Comparison of ENCODE assay signal across 12 mouse cellular contexts in genomic region chr4:154312935-154313621, GRCm38 (mm10). TPM values are rescaled to one million over a fixed set of nuclear protein-coding genes. Genes with fewer than 3 reads are reported as not detected.
DNase-seq lines count a peak whose midpoint lies in the region; ATAC-seq and TF ChIP-seq lines count a peak whose summit lies in the region.
"Had no signal": no experiment of that assay in that cellular context is flagged by ENCODE, and none has a peak within 500 bp of the region (broad histone marks: within the 10 kb centered on the region; RNA-seq: fewer than 3 reads in every experiment).

No protein-coding gene starts in this region.

- WGBS in intestine, embryonic 16.5 days, result 58% methylated on average over 4 of the region's 4 CpGs
- 59% methylated on average over 4 of the region's 4 CpGs for WGBS in intestine, postnatal 0 days
- 26% methylated on average over 4 of the region's 4 CpGs for WGBS in embryonic facial prominence, embryonic 14.5 days
- 35% methylated on average over 4 of the region's 4 CpGs for WGBS in hindbrain, embryonic 15.5 days
- WGBS in midbrain, embryonic 13.5 days, result 44% methylated on average over 4 of the region's 4 CpGs

- peak; percentile 51 for DNase-seq in embryonic facial prominence, embryonic 14.5 days (ENCODE audit: low spot score)
- no peak for DNase-seq in kidney, postnatal 14 days
- DNase-seq in adrenal gland, adult 2 months, result no peak
- DNase-seq: gastrocnemius, adult 2 months had no signal

- H3K27me3 ChIP-seq in intestine, embryonic 16.5 days (replicated peaks; ENCODE audit: control insufficient read depth, insufficient read depth, low read length), result no peaks in the 10 kb centered on the region
- no peaks in the 10 kb centered on the region for H3K27me3 ChIP-seq in intestine, postnatal 0 days (replicated peaks; ENCODE audit: control insufficient read depth, insufficient read depth, low read length)
- H3K27me3 ChIP-seq in embryonic facial prominence, embryonic 14.5 days (replicated peaks; ENCODE audit: control insufficient read depth, insufficient read depth, low read length), result no peaks in the 10 kb centered on the region
- H3K27me3 ChIP-seq in hindbrain, embryonic 15.5 days, result no peaks in the 10 kb centered on the region
- H3K27me3 ChIP-seq in midbrain, embryonic 13.5 days, result 0 out of 2 replicates have a peak, but pooled peaks cover 4% of the 10 kb centered on the region

- no peak overlapping the region for H3K27ac ChIP-seq in intestine, embryonic 16.5 days (ENCODE audit: low read length)
- no peak overlapping the region for H3K27ac ChIP-seq in intestine, postnatal 0 days (ENCODE audit: low read depth, low read length)
- H3K27ac ChIP-seq in embryonic facial prominence, embryonic 14.5 days (replicated peaks; ENCODE audit: low read depth, low read length), result peak overlapping the region; percentile 77
- H3K27ac ChIP-seq in hindbrain, embryonic 15.5 days (replicated peaks), result peak overlapping the region; percentile 71
- peak overlapping the region; percentile 8; the same call in 1 of the 2 replicates for H3K27ac ChIP-seq in midbrain, embryonic 13.5 days
- H3K27ac ChIP-seq: gastrocnemius, adult 2 months; liver, embryonic 14.5 days had no signal

- H3K4me2 ChIP-seq in intestine, embryonic 16.5 days (ENCODE audit: low read depth, low read length), result no peak overlapping the region
- no peak overlapping the region for H3K4me2 ChIP-seq in intestine, postnatal 0 days (replicated peaks; ENCODE audit: low read depth)
- H3K4me2 ChIP-seq in embryonic facial prominence, embryonic 14.5 days (ENCODE audit: low read depth, low read length), result no peak overlapping the region
- H3K4me2 ChIP-seq in hindbrain, embryonic 15.5 days, result no peak overlapping the region
- no peak overlapping the region for H3K4me2 ChIP-seq in midbrain, embryonic 13.5 days (replicated peaks)

- no peak for TF ChIP-seq CTCF in intestine, postnatal 0 days (IDR thresholded peaks at IDR 0.05; ENCODE audit: low read depth)

- no peaks in the 10 kb centered on the region for H3K9me3 ChIP-seq in intestine, embryonic 16.5 days (ENCODE audit: control insufficient read depth, low read length)
- H3K9me3 ChIP-seq in intestine, postnatal 0 days (ENCODE audit: control insufficient read depth), result no peaks in the 10 kb centered on the region
- H3K9me3 ChIP-seq in embryonic facial prominence, embryonic 14.5 days (ENCODE audit: control insufficient read depth, low read length), result no peaks in the 10 kb centered on the region
- H3K9me3 ChIP-seq in hindbrain, embryonic 15.5 days, result no peaks in the 10 kb centered on the region
- no peaks in the 10 kb centered on the region for H3K9me3 ChIP-seq in midbrain, embryonic 13.5 days

- no peak overlapping the region for H3K4me3 ChIP-seq in intestine, embryonic 16.5 days (ENCODE audit: low read length)
- no peak overlapping the region for H3K4me3 ChIP-seq in intestine, postnatal 0 days (ENCODE audit: low read depth, low read length)
- no peak overlapping the region for H3K4me3 ChIP-seq in embryonic facial prominence, embryonic 14.5 days (ENCODE audit: low read depth, low read length)
- no peak overlapping the region for H3K4me3 ChIP-seq in hindbrain, embryonic 15.5 days
- no peak overlapping the region for H3K4me3 ChIP-seq in midbrain, embryonic 13.5 days (replicated peaks)
- H3K4me3 ChIP-seq: gastrocnemius, adult 2 months had no signal

- no peak overlapping the region for H3K9ac ChIP-seq in intestine, embryonic 16.5 days (ENCODE audit: low read depth, low read length)
- H3K9ac ChIP-seq in intestine, postnatal 0 days (ENCODE audit: low read depth, low read length), result no peak overlapping the region
- no peak overlapping the region for H3K9ac ChIP-seq in embryonic facial prominence, embryonic 14.5 days (ENCODE audit: low read depth, low read length)
- no peak overlapping the region for H3K9ac ChIP-seq in hindbrain, embryonic 15.5 days
- H3K9ac ChIP-seq in midbrain, embryonic 13.5 days (replicated peaks), result no peak overlapping the region
- H3K9ac ChIP-seq: liver, embryonic 14.5 days had no signal

- H3K4me1 ChIP-seq in intestine, embryonic 16.5 days (ENCODE audit: control insufficient read depth, insufficient read depth, low read length), result no peaks in the 10 kb centered on the region
- no peaks in the 10 kb centered on the region for H3K4me1 ChIP-seq in intestine, postnatal 0 days (replicated peaks; ENCODE audit: control insufficient read depth, insufficient read depth, low read length)
- H3K4me1 ChIP-seq in embryonic facial prominence, embryonic 14.5 days (ENCODE audit: control insufficient read depth, insufficient read depth, low read length), result no peaks in the 10 kb centered on the region
- 0 out of 2 replicates have a peak, but pooled peaks cover 4% of the 10 kb centered on the region for H3K4me1 ChIP-seq in hindbrain, embryonic 15.5 days (replicated peaks)
- H3K4me1 ChIP-seq in midbrain, embryonic 13.5 days (replicated peaks), result no peaks in the 10 kb centered on the region

- peak; percentile 32; the same call in 1 of the 2 replicates for ATAC-seq in intestine, embryonic 16.5 days
- no peak for ATAC-seq in intestine, postnatal 0 days
- ATAC-seq in embryonic facial prominence, embryonic 14.5 days (ENCODE audit: low read depth), result peak; percentile 73
- peak; percentile 71 for ATAC-seq in hindbrain, embryonic 15.5 days (ENCODE audit: low FRiP score, low read depth)
- ATAC-seq in midbrain, embryonic 13.5 days, result no peak
- ATAC-seq in megakaryocyte-erythroid progenitor cell, adult 5-6 weeks (replicated peaks; ENCODE audit: low FRiP score, low TSS enrichment, poor library complexity, severe bottlenecking), result no peak

- no peaks in the 10 kb centered on the region for H3K36me3 ChIP-seq in intestine, embryonic 16.5 days (ENCODE audit: control insufficient read depth, insufficient read depth, low read length)
- H3K36me3 ChIP-seq in intestine, postnatal 0 days (ENCODE audit: control insufficient read depth, insufficient read depth), result no peaks in the 10 kb centered on the region
- no peaks in the 10 kb centered on the region for H3K36me3 ChIP-seq in embryonic facial prominence, embryonic 14.5 days (ENCODE audit: control insufficient read depth, insufficient read depth, low read length)
- no peaks in the 10 kb centered on the region for H3K36me3 ChIP-seq in hindbrain, embryonic 15.5 days
- no peaks in the 10 kb centered on the region for H3K36me3 ChIP-seq in midbrain, embryonic 13.5 days

RNA-seq across cellular contexts. Expression of gene Arhgef16, which starts 11.6 kb away (rescaled TPM):
- 69.5 and 74.1 TPM in 2 replicates for polyA plus RNA-seq in intestine, embryonic 16.5 days (2015; fragmentation: Nextera tagmentation; extraction: Ambion mirVana)
- 65.9 and 69.4 TPM in 2 replicates for polyA plus RNA-seq in intestine, postnatal 0 days (2015; fragmentation: Nextera tagmentation; extraction: Ambion mirVana)
- 5.5 and 6.1 TPM in 2 replicates for polyA plus RNA-seq in embryonic facial prominence, embryonic 14.5 days (2014; fragmentation: Nextera tagmentation; extraction: Ambion mirVana)
- 1.5 and 1.6 TPM in 2 replicates for polyA plus RNA-seq in hindbrain, embryonic 15.5 days (2015; fragmentation: Nextera tagmentation; extraction: Ambion mirVana)
- 0.18 and 0.32 TPM in 2 replicates for polyA plus RNA-seq in midbrain, embryonic 13.5 days (2015; fragmentation: Nextera tagmentation; extraction: Ambion mirVana)
- total RNA-seq in megakaryocyte-erythroid progenitor cell, adult 5-6 weeks (2014; fragmentation: Nextera tagmentation), result not detected in 2 replicates
- total RNA-seq in megakaryocyte-erythroid progenitor cell, adult 5-6 weeks (2017), result not detected in 2 replicates
- under 1 TPM; 0.46 to 0.59 TPM for total RNA-seq in adrenal gland, adult 2 months (2021)
- 0.27 and 0.49 TPM in 2 replicates for polyA plus RNA-seq in adrenal gland, adult 2 months (2012; rRNA removed)
- total RNA-seq: hematopoietic stem cell, adult 5-6 weeks had no signal
- polyA plus RNA-seq: C2C12 had no signal

RNA-seq across cellular contexts. Expression of gene B230104I21Rik, which starts 22.8 kb away (rescaled TPM):
- not detected in 2 replicates for polyA plus RNA-seq in intestine, embryonic 16.5 days (2015; fragmentation: Nextera tagmentation; extraction: Ambion mirVana)
- not detected in 2 replicates for polyA plus RNA-seq in intestine, postnatal 0 days (2015; fragmentation: Nextera tagmentation; extraction: Ambion mirVana)
- 0.33 TPM in 1 of 2 replicates, not detected in the other for polyA plus RNA-seq in embryonic facial prominence, embryonic 14.5 days (2014; fragmentation: Nextera tagmentation; extraction: Ambion mirVana)
- not detected in 2 replicates for polyA plus RNA-seq in hindbrain, embryonic 15.5 days (2015; fragmentation: Nextera tagmentation; extraction: Ambion mirVana)
- 0.24 TPM in 1 of 2 replicates, not detected in the other for polyA plus RNA-seq in midbrain, embryonic 13.5 days (2015; fragmentation: Nextera tagmentation; extraction: Ambion mirVana)
- not detected in 2 replicates for total RNA-seq in megakaryocyte-erythroid progenitor cell, adult 5-6 weeks (2014; fragmentation: Nextera tagmentation)
- total RNA-seq in megakaryocyte-erythroid progenitor cell, adult 5-6 weeks (2017), result not detected in 2 replicates
- not detected for total RNA-seq in adrenal gland, adult 2 months (2021)
- polyA plus RNA-seq in adrenal gland, adult 2 months (2012; rRNA removed), result not detected in 2 replicates
- total RNA-seq: gastrocnemius, adult 2 months; hematopoietic stem cell, adult 5-6 weeks had no signal
- polyA plus RNA-seq: C2C12; liver, embryonic 14.5 days had no signal

Comparison
In these comparisons a context has a peak if more than half of its experiments do, and no peak if none do; other contexts are left out.
1. ATAC-seq: peak in intestine, embryonic 16.5 days (single experiment), embryonic facial prominence, embryonic 14.5 days (single experiment) and hindbrain, embryonic 15.5 days (single experiment); none in intestine, postnatal 0 days (single experiment), midbrain, embryonic 13.5 days (single experiment) and megakaryocyte-erythroid progenitor cell, adult 5-6 weeks (single experiment).
2. H3K27ac ChIP-seq: peak in embryonic facial prominence, embryonic 14.5 days (single experiment), hindbrain, embryonic 15.5 days (single experiment) and midbrain, embryonic 13.5 days (single experiment); none in intestine, embryonic 16.5 days (single experiment) and intestine, postnatal 0 days (single experiment).